Mouse (Mus musculus) cerebellum, postnatal 25 days (tissue): Measurements from ENCODE around the gene Cdc5l.
"Not testable (repeated sequence)": the region's sequence is repeated elsewhere in the genome, so short reads cannot be mapped to it uniquely, and the experiment has no call there.

Experiments
- DNase-seq, 2 experiments: peaks; one replicate each; pipeline ENCODE4 v3.0.0; 2021; ENCODE audit warnings: mixed read lengths in 2 of 2

The Cdc5l gene

DNA sequence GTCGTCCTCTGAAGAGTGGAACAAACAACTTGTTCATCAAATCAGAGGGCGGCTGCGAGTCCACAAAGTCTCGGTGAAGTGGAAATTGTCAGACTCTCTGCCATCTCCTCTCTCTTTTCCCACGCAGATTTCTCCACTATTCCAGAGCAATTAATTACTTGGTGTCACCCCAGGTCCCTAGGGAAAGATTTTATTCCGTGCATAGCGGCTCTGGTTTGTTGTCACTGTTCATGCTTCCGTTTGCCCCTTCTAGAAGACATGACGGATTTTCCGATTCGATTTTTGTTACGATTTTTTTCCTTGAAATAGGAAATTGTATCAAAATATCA is 689 bp upstream of the Cdc5l start:
- DNase-seq, result no peak

DNA sequence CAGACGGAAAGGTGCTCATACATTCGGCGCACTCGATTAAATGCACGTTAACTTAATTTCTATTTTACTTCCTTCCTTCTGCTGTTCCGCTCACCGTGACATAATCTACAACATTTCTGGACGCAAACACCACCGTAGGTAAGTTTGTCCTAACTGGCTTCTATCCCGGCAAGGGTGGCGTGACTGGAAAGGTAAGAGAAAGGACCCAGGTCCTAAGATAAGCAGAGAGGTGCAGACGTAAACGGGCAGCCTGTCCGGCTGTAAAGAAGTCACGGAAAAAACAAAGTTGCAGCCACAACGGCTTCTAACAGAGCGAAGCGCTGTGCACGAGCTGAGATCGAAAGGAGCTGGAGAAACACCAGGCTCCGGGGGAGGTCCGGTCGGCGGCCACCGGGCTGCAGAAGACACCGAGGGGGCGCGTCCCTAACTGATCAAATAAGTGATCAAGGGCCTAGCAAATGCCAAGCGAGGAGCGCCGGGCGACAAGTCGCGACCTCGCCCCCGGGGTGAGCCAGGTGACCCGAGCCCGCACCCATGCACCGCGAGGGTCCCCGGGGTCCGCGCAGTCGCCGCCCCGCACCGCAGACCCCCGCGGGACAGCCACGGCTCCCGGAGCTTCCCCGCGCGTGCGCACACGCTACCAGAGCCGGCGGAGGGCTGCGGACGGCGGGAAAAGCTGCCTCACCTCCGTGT is 685 bp downstream of the Cdc5l start:
- no peak for DNase-seq

DNA sequence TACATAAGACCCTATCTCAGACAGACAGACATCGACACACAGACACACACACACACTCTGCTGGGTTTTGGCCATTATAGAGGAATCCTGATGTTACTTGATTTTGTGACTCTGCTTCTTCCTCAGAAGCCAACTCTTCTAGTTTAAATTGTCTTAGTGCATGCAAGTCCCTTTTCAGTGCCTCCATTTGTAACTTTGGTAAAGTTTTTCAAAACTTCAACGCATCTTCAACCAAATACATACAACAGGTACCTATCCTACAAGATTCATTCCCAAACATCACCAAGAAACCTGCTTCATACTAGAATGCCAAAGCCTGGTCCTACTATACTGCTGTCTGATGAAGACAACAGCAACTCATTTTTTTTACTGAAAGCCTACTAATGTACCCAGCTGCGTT is 1.5 kb downstream of the Cdc5l start:
- DNase-seq, result no peak

DNA sequence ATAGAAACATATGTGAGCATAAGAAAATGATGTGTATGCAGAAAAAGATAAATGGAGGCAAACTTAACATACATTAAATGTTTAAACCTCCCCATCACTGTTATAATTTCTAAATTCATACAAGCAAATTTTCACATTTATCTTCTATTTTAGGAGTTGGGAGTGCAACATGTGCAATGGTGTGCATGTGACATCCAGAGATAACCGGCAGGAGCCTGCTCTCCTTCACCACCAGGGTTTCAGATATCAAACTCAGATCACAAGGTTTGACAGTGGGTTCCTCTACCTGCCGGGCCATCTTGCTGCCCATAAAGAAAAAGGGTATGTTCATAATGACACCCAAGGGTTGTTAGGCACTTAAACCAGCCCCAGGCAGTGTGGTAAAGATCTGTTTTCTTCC is 16.1 kb downstream of the Cdc5l start:
- no peak for DNase-seq

DNA sequence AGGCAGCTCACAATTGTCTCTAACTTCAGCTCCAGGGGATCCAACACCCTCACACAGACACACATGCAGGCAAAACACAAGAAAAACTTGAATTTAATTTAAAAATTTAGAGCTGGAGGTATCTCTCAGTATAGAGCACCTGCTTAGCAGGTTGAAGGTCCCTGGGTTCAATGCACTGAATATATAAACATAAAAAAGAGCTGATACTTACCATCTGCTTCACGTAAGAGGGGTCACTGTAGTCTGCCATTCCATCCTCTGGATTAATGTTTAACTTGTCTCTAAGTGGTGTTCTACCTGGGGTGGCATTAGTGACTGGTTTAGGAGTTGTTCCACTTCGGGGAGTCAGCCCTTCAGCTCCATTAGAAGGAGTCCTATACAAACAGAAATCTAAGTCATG is 21.9 kb downstream of the Cdc5l start:
- DNase-seq, result not testable (repeated sequence)

DNA sequence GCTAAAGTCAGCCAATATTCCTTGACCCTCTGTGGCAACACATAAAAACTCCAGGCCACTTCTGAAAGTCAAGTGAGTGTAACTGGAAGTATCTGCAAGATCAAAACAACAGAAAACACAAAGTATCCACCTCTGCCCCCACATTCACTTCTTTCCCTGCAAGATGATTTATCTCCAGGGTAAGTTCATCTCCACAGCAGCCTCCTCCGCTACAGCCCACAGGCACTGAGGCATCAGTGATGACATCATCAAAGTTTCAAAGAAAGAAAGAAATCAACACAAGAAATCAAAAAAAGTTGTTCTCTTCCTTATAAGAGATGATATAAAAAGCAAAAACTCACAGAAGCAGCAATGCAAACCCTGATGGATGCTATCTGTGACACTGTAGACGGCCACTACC is 24.8 kb downstream of the Cdc5l start:
- no peak for DNase-seq

DNA sequence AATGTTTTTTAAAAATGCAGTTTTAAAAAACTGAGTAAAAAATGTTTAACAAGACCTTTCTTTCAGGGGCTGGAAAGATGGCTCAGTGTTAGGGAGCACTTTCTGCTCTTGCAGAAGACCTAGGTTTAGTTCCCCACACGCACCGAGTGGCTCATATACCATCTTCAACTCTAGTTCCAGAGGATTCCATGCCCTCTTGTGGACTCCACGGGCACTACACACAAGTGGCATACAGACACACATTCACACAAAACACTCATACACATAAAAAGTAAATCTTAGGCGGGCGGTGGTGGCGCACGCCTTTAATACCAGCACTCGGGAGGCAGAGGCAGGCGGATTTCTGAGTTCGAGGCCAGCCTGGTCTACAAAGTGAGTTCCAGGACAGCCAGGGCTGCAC is 27.3 kb downstream of the Cdc5l start:
- no peak for DNase-seq

DNA sequence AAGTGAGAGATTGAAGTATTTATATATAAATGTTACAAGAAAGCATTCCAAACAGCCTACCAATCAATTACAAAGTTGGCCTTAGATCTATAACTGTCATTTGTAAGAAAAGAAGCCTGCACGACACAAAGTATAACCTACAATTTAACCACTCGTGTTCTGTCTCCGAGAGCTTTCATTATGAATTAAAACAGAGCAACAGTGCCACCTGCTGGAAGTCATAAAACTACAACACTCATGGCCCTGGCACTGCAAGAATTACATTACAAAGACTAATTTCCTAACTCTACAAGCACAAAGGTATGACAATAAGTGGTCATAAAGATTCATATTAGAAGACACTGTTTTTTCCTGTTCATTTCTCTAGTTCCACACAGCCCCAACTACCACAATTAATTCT is 30.3 kb downstream of the Cdc5l start:
- DNase-seq, result peak; percentile 24 to 70

DNA sequence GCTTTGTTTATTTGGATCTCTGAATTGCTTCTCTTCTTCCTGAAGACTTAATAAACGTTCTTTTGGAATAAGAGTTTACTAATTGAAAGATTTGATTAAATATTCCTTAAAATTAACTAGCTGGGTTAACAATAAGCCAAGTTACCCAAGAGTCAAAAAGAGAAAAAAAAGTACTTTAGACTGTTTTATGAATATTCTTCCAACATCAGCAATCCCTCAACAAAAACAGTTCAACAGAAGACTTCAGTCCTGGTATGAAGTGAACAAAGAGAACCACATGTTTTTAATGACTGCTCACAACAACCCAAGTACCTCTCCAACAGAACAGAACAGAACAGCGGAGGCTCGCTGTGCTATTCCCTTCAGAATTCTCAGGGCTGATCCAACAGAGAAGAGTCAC is 30.9 kb downstream of the Cdc5l start:
- no peak for DNase-seq

DNA sequence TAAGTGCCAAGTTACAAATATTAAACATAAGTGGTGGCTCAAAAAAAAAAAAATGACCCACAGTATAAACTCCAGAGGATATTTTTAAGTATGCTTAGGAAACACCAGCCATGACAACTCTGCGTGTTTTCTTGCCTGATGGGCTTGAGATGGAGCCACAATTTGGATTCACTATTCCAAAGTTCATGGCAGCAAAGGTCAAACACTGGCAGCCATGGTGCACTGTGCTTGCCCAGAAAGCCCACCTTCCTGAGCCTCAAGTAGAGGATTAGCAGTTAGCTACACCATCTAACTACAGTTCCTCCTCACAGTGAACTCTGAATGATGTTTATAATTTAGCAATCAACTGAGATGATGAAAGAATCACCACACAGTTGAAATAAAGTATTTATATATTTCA is 31.4 kb downstream of the Cdc5l start:
- DNase-seq, result no peak

DNA sequence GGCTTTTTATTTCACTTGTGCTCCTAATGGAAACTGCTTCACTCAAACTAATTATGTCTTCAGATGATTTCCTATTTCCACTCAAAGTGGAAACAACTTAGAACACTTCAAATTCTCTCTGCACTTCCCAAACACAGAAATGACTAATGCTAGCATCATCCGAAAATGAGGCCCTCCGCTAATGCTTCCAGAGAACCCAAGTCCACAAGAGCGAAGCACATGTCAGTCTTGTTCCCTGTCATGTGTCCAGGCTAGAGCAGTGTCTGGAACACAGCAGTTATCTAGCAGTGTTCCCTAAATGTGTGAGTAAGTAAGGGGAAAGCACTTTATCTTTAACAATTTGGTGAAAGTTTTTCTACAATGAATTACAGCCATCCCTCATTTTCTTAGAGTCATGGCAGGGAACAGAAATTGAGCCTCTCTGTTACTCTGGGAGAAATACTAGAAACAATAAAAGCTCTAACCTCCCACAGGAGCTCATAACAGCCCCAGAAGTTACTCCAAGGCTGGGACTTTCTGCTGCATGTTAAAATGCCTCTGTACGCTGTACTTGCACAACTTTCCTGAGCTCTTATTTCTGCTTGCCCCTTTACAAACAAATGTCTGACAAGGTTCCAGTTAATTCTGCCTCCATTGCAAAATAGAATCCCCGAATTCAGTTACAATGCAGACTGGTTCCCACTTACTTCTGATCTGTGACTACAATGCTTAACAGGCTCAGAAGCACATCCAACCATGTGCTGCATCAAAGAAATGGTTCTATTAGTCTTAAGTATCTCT is 32.2 kb downstream of the Cdc5l start:
- DNase-seq, result no peak

DNA sequence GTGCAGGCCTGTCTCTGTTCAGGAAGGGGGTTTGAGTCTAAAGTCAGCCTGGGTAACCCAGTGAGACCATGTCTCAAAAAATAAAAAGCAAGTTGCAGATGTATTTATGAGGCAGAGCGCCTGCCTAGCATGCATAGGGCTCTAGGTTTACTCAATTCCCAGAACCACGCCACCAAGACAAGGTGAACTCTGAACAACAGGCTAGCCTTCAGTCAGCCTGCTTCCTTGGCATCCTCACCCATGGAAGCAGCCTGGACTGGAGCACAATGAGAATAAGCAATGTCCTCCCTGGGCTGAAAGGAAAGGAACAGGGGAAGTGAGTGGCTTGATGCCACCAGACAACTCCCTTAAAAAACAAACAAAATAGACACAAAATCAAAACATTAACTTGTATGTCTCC is 35.5 kb downstream of the Cdc5l start:
- DNase-seq, result no peak

DNA sequence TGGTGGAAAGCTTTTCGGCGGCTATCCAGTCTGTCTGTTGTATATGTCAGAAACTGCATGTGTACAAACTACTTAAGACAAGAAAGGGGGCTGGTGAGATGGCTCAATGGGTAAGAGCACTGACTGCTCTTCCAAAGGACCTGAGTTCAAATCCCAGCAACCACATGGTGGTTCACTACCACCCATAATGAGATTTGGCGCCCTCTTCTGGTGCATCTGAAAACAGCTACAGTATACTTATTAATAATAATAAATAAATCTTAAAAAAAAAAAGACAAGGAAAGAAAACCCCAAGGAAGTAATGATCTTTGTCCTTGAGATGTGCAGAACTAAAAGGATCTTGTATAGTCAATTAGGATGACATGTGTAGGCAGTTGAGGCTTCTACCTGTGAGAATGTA is 36.0 kb downstream of the Cdc5l start:
- no peak for DNase-seq

DNA sequence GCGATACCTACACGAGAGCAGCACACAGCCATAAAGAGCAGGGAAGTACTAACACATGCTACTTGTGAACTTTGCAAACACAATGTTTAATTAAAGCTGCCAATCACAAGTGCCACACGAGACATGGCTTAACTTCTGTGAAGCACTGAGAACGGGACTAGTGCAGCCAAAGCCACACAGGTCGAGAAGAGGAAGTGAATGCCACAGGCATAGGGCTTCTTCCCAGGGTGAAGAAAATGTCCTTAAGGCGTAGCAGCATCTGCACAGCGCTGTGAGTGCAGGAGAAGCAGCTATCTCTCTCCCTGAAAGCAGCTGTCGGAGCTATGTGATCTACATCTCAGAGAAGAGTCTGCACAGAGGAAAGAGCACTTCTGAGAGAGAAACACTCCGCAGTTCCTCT is 38.9 kb downstream of the Cdc5l start:
- no peak for DNase-seq

DNA sequence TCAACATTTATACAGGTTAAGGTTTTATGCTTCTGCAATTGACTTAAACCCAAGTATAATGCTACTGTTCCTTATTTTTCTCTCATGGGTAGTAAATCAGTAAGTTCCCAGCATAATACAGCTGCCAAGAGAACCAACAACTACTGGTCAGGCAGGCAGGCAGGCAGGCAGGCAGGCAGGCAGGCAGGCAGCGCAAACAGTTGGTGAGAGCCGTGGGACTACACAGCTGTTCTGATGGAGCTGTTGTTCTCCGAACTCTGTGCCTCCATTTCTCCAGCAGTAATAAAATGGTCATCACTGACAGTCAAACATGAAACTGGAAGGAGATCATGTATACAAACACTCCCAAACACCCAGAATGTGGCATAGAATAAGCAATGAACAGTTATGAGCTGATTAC is 39.8 kb downstream of the Cdc5l start:
- DNase-seq, result no peak

DNA sequence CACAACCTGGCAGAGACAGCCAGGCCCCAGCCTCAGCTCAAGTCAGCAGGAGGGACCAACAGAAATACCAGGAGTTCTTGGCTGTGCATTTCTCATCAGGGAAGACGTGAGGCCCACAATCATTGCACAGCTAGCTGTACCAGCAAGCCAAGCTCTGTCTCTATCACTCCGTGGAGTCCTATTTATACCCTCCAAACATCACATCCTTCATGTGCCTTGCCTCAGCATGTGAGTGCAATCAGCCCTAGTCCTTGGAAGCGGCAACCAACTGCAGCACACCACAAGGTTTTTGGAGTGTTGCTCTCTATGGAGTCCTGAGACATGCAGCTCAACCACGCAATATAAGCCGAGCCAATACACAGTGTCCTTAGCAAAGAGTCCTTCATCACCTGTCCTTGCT is 43.6 kb downstream of the Cdc5l start:
- DNase-seq, result no peak

DNA sequence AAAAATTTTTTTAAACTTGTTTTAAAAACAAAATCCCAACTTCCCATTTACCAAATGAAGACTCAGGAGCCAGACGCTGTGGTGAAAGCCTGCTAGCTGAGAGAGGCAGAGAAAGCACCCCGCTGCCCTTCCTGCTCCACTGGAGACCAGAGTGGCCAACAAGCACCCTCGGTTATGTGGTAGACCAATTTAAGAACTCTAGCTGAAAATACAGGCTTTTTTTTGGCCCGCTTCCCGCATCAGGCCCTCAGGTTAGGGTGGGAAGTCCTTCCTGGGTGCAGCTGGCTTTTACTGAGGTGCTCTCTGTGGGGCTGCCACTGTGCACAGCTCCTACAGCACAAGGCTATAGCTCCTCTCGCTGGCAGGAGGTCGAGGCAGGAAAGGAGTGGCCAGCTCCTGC is 46.6 kb downstream of the Cdc5l start:
- DNase-seq, result no peak

DNA sequence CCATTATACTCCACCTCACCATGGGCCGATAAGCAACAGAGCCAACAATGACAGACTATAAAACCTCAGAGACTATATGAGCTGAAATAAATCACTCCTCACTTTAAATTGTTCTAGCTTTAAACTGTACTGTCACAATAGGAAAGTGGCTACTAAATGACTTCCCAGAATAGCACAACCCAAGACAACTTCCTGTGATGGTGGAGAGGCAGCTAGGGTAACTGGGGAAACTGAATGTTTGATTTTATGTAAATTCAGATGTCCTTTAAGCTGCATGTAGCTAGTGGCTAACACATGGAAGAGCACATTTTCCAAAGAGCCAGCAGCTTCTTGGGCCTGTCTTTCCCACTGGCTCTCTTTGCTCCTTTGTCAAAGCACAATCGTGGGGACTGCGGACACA is 50.2 kb downstream of the Cdc5l start:
- DNase-seq, result no peak

DNA sequence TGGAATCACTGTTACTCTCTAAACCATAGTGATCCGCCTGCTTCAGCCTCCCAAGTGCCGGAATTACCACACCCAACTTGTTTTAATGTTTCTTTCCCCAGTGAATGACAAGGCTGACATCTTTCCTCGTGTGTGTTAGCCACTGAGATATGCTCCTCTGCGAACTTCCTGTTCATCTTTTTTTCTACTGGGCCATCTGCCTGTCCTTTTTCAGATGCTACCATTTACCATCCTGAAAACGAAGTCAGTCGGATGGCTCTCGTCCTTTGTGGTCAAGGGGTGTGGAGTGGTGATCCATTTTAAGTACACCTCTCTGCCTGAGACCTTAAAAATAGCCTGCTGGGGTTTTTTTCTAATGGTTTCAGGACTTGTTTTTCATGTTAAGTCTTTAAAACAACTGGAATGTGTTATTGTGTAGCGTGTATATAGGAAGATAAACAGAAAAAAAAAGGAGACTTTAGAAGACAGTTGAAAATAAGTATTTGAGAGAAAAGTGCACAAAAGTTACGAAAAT is 54.2 kb downstream of the Cdc5l start:
- DNase-seq, result no peak

DNA sequence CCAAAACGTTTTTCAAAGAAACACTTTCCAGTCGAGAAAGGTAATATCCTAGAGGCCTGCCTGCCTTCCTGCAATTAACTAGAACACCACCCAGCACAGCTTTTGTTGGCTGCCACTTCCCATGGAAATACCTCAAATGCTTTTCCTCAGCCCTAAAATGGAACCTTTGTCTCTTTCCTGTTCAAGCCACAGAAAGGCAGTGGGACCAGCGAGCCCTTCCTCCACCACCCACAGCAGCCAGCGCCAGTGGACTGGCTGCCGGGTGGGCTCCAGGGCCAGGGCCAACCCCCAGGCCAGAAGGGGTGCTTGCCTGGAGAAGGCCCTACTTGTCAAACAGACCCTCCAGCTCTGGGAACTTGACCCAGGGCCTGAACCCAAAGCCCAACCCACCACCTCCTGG is 56.2 kb downstream of the Cdc5l start:
- DNase-seq, result no peak

DNA sequence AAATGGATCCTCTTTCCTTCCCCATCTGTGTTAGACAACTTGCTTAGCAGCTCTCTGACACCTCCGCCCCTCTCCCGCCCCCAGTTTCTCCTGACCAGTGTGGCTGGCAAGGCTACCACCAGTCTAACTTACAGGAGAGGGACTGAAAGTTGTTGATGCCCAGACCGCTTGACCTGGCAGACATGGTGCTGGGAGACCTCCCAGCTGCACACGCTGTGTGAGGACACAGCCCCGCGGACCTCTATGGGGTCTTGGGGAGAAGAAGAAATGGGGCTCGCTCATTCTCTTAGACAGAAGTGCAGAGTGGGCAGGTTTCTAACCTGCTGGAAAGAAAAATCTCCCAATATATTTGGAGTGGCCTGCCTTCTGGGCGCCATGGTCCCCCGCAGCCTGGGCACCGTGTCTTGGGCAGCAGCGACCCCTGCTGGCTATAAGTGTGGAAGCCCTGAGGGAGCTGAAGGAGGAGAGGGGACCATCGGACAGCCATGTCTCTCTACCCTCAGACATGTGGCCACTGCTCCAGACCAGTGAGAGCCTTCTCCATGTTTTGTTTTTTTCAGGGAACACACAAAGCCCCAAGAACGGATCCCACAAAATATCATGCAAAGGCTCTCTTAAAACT is 59.4 kb downstream of the Cdc5l start:
- DNase-seq, result peak; percentile 83 to 87

DNA sequence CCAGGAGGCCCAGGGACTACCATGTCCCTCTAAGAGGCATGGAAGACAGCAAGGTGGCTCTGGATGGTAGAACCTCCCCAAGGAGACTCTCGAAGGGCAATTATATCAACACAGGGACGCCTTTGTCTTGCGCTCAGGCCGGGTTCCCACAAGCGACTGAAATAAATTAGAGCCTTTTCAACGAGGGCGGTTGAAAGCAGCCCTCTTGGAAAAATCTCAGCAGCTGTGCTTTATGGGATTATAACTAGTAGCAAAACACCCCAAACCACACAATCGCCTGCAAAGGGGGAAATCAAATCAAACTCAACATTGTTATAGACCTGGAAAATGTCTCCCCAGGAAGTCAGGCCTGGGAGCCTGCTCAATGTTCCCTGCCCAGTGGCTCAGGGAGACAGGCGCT is 62.5 kb downstream of the Cdc5l start:
- no peak for DNase-seq

DNA sequence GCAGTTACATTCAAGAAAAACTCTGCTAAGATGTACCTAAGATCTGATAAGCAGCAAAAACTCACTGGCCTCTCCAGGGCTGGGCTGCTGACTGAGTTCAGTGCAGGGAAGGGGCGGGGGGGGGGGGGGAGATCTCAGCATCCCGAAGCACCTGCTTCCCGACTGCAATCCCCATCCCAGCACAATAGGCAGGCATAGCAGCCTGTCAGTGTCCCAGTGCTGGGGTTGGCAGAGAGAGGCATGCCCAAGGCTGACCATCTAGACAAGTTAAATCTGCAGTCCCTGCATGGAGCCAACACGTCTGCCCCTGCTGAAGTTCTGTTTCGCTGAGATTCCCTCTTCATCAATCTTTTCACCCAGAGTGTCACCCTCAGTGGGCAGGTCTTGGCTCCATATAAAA is 63.0 kb downstream of the Cdc5l start:
- DNase-seq, result no peak

DNA sequence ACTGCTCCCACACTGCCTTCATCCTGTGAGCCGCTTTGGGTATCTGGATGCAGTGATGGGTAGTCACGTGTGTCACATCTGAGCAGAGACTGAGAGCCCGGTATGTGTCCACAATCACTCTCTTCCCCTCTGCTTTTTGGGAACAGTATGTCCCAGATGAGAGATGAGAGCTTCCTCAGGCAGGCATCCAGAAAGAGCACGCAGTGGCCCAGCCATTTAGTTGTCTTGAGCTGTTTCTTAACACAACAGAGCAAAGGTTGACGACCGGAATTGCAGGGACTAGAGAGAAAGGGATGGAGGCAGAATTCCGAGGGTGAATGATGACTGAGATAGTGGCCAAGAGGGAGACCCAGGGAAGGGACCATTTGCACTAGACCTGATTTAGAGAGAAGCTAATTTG is 68.7 kb downstream of the Cdc5l start:
- no peak for DNase-seq
